Mouse (Mus musculus) kidney, adult 2 months (tissue): ENCODE data around the gene B3gnt8. TPM values are rescaled to one million over a fixed set of nuclear protein-coding genes. Genes with fewer than 3 reads are reported as not detected.

Experiments used
- DNase-seq: peaks from one replicate; pipeline ENCODE4 v3.0.0; 2021
- H3K27ac ChIP-seq: fragments of 200-500 bp; 2 replicates; pipeline ENCODE4 v1.5.1; 2012; ENCODE audit warnings: low read depth, low read length, control low read depth, inconsistent platforms; ENCODE audit not compliant: insufficient read depth
- H3K27me3 ChIP-seq: fragments of 200-500 bp; replicated peaks from 2 replicates; pipeline ENCODE4 v1.6.1; 2012; ENCODE audit warnings: mild to moderate bottlenecking, moderate library complexity, low read length, inconsistent platforms; ENCODE audit not compliant: control insufficient read depth, insufficient read depth
- H3K36me3 ChIP-seq: fragments of 200-500 bp; 2 replicates; pipeline ENCODE4 v1.6.1; 2012; ENCODE audit warnings: mild to moderate bottlenecking, moderate library complexity, low read length, inconsistent platforms; ENCODE audit not compliant: control insufficient read depth, insufficient read depth
- H3K4me1 ChIP-seq: fragments of 200-500 bp; 2 replicates; pipeline ENCODE4 v1.6.1; 2011; ENCODE audit warnings: low read length; ENCODE audit not compliant: control insufficient read depth, insufficient read depth
- H3K4me3 ChIP-seq: fragments of 200-500 bp; 2 replicates; pipeline ENCODE4 v1.5.1; 2011; ENCODE audit warnings: mild to moderate bottlenecking, low read depth, low read length, control low read depth; ENCODE audit not compliant: insufficient read depth
- CTCF ChIP-seq: fragments of 200-500 bp; conservative IDR thresholded peaks from 2 replicates; pipeline ENCODE4 v1.5.1; 2011; ENCODE audit warnings: low read depth, mild to moderate bottlenecking, control low read depth, low read length, moderate library complexity, mixed read lengths; ENCODE audit not compliant: insufficient read depth, insufficient read length
- POLR2A ChIP-seq: fragments of 200-500 bp; IDR thresholded peaks from one replicate; pipeline ENCODE4 v1.6.1; 2011; ENCODE audit warnings: low read depth, low read length, control low read depth
- WGBS: fragments of 180-500 bp; shearing (Covaris S2); methylation state at CpG from one replicate; pipeline ENCODE4 v1.1.7; 2018; 5-methylcytosine and 5-hydroxymethylcytosine counted together
- polyA plus RNA-seq: library from polyadenylated mRNA; depleted of rRNA; stranded (reverse); fragments of >200 nt; gene quantifications from 2 replicates; pipeline ENCODE4 v1.2.3, GENCODE M21; 2012

The B3gnt8 gene
- polyA plus RNA-seq, 1 experiment: 9.6 TPM

GRCm38 (mm10) chr7:25672442-25672841, 46.0 kb downstream of the B3gnt8 start:
- WGBS: 52% methylated on average over 4 of the region's 4 CpGs
- Histone ChIP-seq H3K27ac (no peak overlapping the region), H3K36me3 (no peaks in the 10 kb centered on the region), H3K27me3 (0 out of 2 replicates have a peak, but pooled peaks cover 2% of the 10 kb centered on the region), H3K4me3 (no peak overlapping the region), H3K4me1 (no peaks in the 10 kb centered on the region)
- DNase-seq: no peak
- TF ChIP-seq POLR2A (no peak), CTCF (0 out of 2 replicates have a peak, but pooled peaks have one; percentile 20)

- no peaks in the 10 kb centered on the region for H3K4me1 ChIP-seq
- no peak for DNase-seq
- no peak for TF ChIP-seq POLR2A
- TF ChIP-seq CTCF: no peak
- WGBS: 28% methylated on average over 9 of the region's 9 CpGs
- no peak overlapping the region for H3K4me3 ChIP-seq
- no peaks in the 10 kb centered on the region for H3K36me3 ChIP-seq
- H3K27me3 ChIP-seq: 0 out of 2 replicates have a peak, but pooled peaks cover 2% of the 10 kb centered on the region
- no peak overlapping the region for H3K27ac ChIP-seq
Observed at GRCm38 (mm10) chr7:25674297-25674696, 47.8 kb downstream of the B3gnt8 start.

DNA sequence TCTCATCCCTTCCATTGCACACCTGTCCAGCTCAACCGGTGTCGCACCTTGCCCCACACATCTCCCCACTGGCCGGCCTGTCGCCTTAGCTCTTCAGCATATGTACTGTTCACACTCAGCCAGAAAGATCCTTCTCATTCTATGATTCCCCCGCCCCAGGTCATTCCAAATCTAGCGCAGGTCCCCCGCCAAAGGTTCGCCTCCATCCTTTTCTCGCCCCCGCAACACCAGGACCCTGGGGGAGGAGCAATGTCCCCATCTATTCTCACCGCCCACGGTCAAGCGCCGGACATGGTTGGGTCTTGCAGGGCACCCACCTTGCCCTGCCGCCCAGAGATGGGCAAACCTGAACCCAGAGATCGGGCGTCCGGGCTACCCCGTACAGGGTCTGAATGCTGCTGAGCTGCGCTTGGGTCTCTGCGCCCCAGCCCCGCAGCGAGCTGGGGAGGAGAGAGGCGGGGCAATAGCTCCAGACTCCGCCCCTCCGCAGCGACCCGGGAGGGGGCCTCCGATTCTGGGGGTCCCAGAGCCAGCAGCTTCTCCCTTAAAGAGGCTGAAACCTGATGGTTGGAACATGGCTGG, 48.4 kb downstream of the B3gnt8 start, which contains the start of gene Tmem91:
Gene Tmem91, minus strand, starts transcription at position 448 of the 582 bp plus-strand sequence.
- 0 out of 2 replicates have a peak, but pooled peaks cover 2% of the 10 kb centered on the region for H3K27me3 ChIP-seq
- H3K27ac ChIP-seq: no peak within 1 kb of the TSS
- WGBS: 3% methylated on average over 29 of the region's 29 CpGs
- no peak for TF ChIP-seq CTCF
- no peak for TF ChIP-seq POLR2A
- H3K4me3 ChIP-seq: no peak within 1 kb of the TSS
- no peak for DNase-seq
- H3K36me3 ChIP-seq: no peaks in the 10 kb centered on the region
- H3K4me1 ChIP-seq: no peaks in the 10 kb centered on the region

- no peak for TF ChIP-seq POLR2A
- TF ChIP-seq CTCF: no peak
- no peak overlapping the region for H3K27ac ChIP-seq
- 0 out of 2 replicates have a peak, but pooled peaks cover 2% of the 10 kb centered on the region for H3K27me3 ChIP-seq
- DNase-seq: no peak
- no peaks in the 10 kb centered on the region for H3K4me1 ChIP-seq
- H3K4me3 ChIP-seq: no peak overlapping the region
- H3K36me3 ChIP-seq: no peaks in the 10 kb centered on the region
- 52% methylated on average over 6 of the region's 6 CpGs for WGBS
Observed at GRCm38 (mm10) chr7:25675405-25675804, 49.0 kb downstream of the B3gnt8 start.

DNA sequence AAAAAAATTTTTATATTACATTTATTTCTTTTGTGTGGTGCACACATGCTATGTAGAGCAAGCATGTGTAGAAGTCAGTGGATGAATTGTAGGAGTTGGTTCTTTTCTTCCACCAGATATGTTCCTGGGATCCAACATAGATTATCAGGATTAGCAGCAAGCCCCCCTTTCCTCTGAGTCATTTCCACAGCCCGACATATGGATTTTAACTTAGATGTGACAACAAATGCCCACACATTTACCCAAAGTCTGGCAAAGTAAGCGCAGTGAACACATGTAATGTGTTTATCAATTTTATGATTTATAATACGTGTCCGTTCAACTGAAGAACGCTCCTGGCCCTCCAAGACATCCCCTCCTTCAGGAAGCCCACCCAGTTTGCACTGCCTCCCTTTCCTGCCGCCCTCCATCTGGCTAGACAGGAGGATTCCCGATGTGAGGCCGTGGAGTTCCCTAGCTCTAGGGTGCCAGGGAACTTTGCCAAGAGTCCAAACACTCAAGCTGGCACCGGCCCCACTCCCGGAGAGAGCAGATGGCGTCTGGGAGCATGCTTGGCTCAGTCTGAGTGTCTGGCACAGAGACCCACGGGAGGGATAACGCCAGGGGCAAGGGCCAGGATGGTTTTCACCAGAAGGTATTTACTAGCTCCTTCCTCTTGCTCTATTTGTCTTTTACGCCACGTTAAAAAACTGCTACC, 49.8 kb downstream of the B3gnt8 start:
- Histone ChIP-seq H3K36me3 (no peaks in the 10 kb centered on the region), H3K4me1 (peaks cover 1% of the 10 kb centered on the region; the same call in 1 of the 2 replicates), H3K27ac (no peak overlapping the region), H3K27me3 (0 out of 2 replicates have a peak, but pooled peaks cover 2% of the 10 kb centered on the region), H3K4me3 (no peak overlapping the region)
- 29% methylated on average over 15 of the region's 15 CpGs for WGBS
- peak; percentile 96 for DNase-seq
- TF ChIP-seq POLR2A (no peak), CTCF (no peak)

GRCm38 (mm10) chr7:25677013-25677412, 50.6 kb downstream of the B3gnt8 start:
- Histone ChIP-seq H3K4me1 (peaks cover 4% of the 10 kb centered on the region; the same call in 1 of the 2 replicates), H3K36me3 (no peaks in the 10 kb centered on the region), H3K4me3 (no peak overlapping the region), H3K27ac (no peak overlapping the region), H3K27me3 (0 out of 2 replicates have a peak, but pooled peaks cover 2% of the 10 kb centered on the region)
- 93% methylated on average over 7 of the region's 7 CpGs for WGBS
- TF ChIP-seq CTCF (no peak), POLR2A (no peak)
- no peak for DNase-seq

DNA sequence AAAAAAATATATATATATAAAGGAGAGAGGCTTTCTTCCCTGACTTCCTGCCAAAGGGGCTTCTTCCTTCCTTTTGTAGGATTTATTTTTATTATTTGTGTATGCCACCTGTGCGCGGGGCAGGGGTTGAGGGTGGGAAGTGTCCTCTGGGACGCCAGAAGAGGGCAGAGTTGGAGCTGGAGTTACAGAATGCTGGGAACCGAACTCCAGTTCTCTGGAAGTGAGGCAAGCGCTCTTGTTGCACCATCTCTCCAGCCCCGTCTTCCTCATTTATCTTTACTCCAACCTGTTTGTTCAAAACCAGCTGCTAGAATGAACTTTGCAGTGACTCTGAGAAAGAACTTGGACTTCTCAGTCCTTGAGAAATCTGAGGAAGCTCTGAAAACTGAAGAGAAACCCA, 53.5 kb downstream of the B3gnt8 start:
- no peak overlapping the region for H3K4me3 ChIP-seq
- H3K4me1 ChIP-seq: peaks cover 4% of the 10 kb centered on the region; the same call in 1 of the 2 replicates
- no peak for DNase-seq
- H3K36me3 ChIP-seq: no peaks in the 10 kb centered on the region
- H3K27ac ChIP-seq: peak overlapping the region; percentile 3; the same call in 1 of the 2 replicates
- 13% methylated on average over 6 of the region's 6 CpGs for WGBS
- TF ChIP-seq POLR2A (no peak), CTCF (peak; percentile 27; the same call in 1 of the 2 replicates)
- no peaks in the 10 kb centered on the region for H3K27me3 ChIP-seq
